Mouse (Mus musculus): Measurements from ENCODE around the gene Taf1b.

GRCm38 (mm10) chr12:24600074-24600473 is 101.9 kb downstream of the Taf1b start:
- TF ChIP-seq CTCF (IDR thresholded peaks at IDR 0.05; ENCODE audit: low read depth) (no peak), EP300 (optimal IDR thresholded peaks at IDR 0.05) (no peak)
